Mouse (Mus musculus) forebrain, embryonic 12.5 days (tissue): ENCODE data around the gene Dcst1. TPM values are rescaled to one million over a fixed set of nuclear protein-coding genes. Genes with fewer than 3 reads are reported as not detected.
A peak's percentile ranks its signal among the peaks of the same experiment; 100 is the strongest.

Experiments used
- ATAC-seq: fragments of 200-750 bp; cut with Nextera tagmentation; 2 replicates; pipeline ENCODE4 v1.8.0; 2017; ENCODE audit warnings: moderate TSS enrichment; ENCODE audit not compliant: low FRiP score
- H3K27ac ChIP-seq: fragments of 300-500 bp; sonication (generic); 2 replicates; pipeline ENCODE4 v1.5.1; 2016; ENCODE audit warnings: mild to moderate bottlenecking
- H3K27me3 ChIP-seq: fragments of 300-500 bp; sonication (generic); 2 replicates; pipeline ENCODE4 v1.6.1; 2016; ENCODE audit warnings: mild to moderate bottlenecking
- H3K36me3 ChIP-seq: fragments of 300-500 bp; sonication (generic); replicated peaks from 2 replicates; pipeline ENCODE4 v1.6.1; 2016; ENCODE audit warnings: mild to moderate bottlenecking
- H3K4me1 ChIP-seq: fragments of 300-500 bp; sonication (generic); 2 replicates; pipeline ENCODE4 v1.6.1; 2016
- H3K4me2 ChIP-seq: fragments of 300-500 bp; sonication (generic); 2 replicates; pipeline ENCODE4 v1.6.1; 2016; ENCODE audit warnings: mild to moderate bottlenecking, moderate library complexity
- H3K4me3 ChIP-seq: fragments of 300-500 bp; sonication (generic); replicated peaks from 2 replicates; pipeline ENCODE4 v1.5.1; 2016; ENCODE audit warnings: mild to moderate bottlenecking
- H3K9ac ChIP-seq: fragments of 300-500 bp; sonication (generic); 2 replicates; pipeline ENCODE4 v1.6.1; 2016; ENCODE audit warnings: mild to moderate bottlenecking
- H3K9me3 ChIP-seq: fragments of 300-500 bp; sonication (generic); 2 replicates; pipeline ENCODE4 v1.6.1; 2016
- WGBS: fragments of 180-500 bp; shearing (Covaris S2); methylation state at CpG from one replicate; pipeline ENCODE4 v1.1.7; 2016; 5-methylcytosine and 5-hydroxymethylcytosine counted together
- polyA plus RNA-seq: library from polyadenylated mRNA; unstranded; fragments of >200 nt; fragmentation: Nextera tagmentation; extraction: Ambion mirVana; gene quantifications from 2 replicates; pipeline ENCODE4 v1.2.1, GENCODE M21; 2016

Gene Dcst1
- polyA plus RNA-seq, 1 experiment from 2014 or later, result 0.36 TPM

GRCm38 (mm10) chr3:89394006-89394893, 29.2 kb upstream of the Dcst1 start, which contains the start of gene Zbtb7b:
Zbtb7b (minus strand) TSS chr3:89394776.
- Histone ChIP-seq H3K27ac (peak within 1 kb of the TSS; percentile 74), H3K9me3 (no peaks in the 10 kb centered on the region), H3K36me3 (no peaks in the 10 kb centered on the region), H3K4me1 (peaks cover 63% of the 10 kb centered on the region), H3K4me3 (peak within 1 kb of the TSS; percentile 50), H3K27me3 (peaks cover 50% of the 10 kb centered on the region), H3K9ac (peak within 1 kb of the TSS; percentile 61), H3K4me2 (peak within 1 kb of the TSS; percentile 97)
- ATAC-seq, result peak; percentile 52
- WGBS, result under 1% methylated on average over 37 of the region's 42 CpGs

DNA sequence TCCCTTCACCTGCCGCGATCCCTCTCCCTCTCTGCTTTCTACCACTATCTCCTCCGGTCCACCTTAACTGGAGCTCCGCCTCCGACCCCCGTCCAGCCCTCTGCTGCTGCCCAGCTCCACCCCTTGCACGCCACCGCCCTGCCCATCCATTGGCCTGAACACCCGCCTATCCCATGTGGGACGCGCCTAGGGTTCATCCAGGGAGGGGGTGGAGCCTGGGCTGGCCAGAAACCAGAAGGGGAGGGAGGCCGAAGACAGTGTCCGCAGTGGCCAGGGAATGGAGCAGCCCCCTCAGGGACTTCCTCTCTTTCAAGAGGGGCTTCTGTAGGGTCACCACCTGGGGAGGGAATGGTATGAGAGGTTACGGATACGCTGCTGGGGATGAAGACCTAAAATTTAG, 28.6 kb upstream of the Dcst1 start:
- peak; percentile 95 for ATAC-seq
- WGBS, result under 1% methylated on average over 15 of the region's 15 CpGs
- peaks cover 63% of the 10 kb centered on the region for H3K4me1 ChIP-seq

GRCm38 (mm10) chr3:89392871-89393311, 27.8 kb upstream of the Dcst1 start:
- no peak overlapping the region for H3K27ac ChIP-seq
- H3K4me3 ChIP-seq, result peak overlapping the region; percentile 50
- H3K27me3 ChIP-seq, result peaks cover 50% of the 10 kb centered on the region
- peak overlapping the region; percentile 33; the same call in 1 of the 2 replicates for H3K9ac ChIP-seq
- H3K4me2 ChIP-seq, result peak overlapping the region; percentile 97
- ATAC-seq, result no peak
- WGBS, result 0% methylated on average over 13 of the region's 24 CpGs
- H3K9me3 ChIP-seq, result no peaks in the 10 kb centered on the region
- H3K4me1 ChIP-seq, result peaks cover 63% of the 10 kb centered on the region
- no peaks in the 10 kb centered on the region for H3K36me3 ChIP-seq

More for the DNA sequence above, 28.6 kb upstream of the Dcst1 start:
- Histone ChIP-seq H3K27ac (peak overlapping the region; percentile 74), H3K4me2 (peak overlapping the region; percentile 97), H3K9me3 (no peaks in the 10 kb centered on the region), H3K36me3 (no peaks in the 10 kb centered on the region), H3K4me3 (peak overlapping the region; percentile 50), H3K9ac (peak overlapping the region; percentile 61), H3K27me3 (peaks cover 50% of the 10 kb centered on the region)

DNA sequence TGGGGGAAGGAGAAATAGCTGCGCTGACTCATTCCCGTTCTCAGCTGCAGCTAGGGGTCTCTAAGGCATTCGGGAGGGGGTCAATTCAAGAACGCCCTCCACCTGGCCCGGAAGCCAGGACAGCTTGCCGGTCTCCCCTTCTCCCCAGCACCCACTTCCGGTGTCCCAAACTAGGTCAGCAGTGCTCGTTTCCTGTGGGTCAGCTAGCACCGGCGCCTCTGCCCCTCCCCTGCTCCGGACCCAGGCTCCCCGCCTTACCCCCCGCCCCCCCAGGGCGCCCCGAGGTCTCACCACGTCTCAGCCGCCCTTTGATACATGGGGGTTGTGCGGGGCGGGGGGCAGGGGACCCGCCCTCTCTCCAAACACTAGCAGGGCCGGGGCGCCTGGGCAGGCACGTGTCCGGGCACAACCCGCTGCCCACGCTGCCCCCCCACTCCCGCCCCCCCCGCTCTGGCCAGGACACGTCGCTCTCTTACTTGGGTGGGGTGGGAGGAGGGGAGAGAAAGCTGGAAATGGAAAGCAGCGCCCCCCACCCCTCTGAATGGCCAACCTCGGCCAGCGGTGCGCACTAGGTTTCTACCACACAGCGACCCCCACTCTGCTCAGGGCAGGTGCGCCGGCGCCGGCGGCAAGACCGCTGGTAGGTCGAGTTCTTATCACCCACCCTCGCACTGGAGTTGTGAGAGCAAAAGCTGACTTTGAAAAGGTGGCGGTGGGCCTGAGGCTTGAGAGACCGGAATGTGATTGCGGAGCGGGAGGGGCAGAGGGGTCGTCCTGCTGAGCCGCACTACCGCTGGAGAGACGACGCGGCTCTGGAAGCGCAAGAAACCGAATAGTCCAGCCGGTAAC, 26.8 kb upstream of the Dcst1 start:
- Histone ChIP-seq H3K36me3 (no peaks in the 10 kb centered on the region), H3K4me1 (peaks cover 64% of the 10 kb centered on the region), H3K27ac (no peak overlapping the region), H3K9ac (peak overlapping the region; percentile 61), H3K27me3 (peaks cover 50% of the 10 kb centered on the region), H3K4me2 (peak overlapping the region; percentile 97), H3K9me3 (no peaks in the 10 kb centered on the region), H3K4me3 (peak overlapping the region; percentile 50)
- under 1% methylated on average over 55 of the region's 56 CpGs for WGBS
- ATAC-seq, result no peak

DNA sequence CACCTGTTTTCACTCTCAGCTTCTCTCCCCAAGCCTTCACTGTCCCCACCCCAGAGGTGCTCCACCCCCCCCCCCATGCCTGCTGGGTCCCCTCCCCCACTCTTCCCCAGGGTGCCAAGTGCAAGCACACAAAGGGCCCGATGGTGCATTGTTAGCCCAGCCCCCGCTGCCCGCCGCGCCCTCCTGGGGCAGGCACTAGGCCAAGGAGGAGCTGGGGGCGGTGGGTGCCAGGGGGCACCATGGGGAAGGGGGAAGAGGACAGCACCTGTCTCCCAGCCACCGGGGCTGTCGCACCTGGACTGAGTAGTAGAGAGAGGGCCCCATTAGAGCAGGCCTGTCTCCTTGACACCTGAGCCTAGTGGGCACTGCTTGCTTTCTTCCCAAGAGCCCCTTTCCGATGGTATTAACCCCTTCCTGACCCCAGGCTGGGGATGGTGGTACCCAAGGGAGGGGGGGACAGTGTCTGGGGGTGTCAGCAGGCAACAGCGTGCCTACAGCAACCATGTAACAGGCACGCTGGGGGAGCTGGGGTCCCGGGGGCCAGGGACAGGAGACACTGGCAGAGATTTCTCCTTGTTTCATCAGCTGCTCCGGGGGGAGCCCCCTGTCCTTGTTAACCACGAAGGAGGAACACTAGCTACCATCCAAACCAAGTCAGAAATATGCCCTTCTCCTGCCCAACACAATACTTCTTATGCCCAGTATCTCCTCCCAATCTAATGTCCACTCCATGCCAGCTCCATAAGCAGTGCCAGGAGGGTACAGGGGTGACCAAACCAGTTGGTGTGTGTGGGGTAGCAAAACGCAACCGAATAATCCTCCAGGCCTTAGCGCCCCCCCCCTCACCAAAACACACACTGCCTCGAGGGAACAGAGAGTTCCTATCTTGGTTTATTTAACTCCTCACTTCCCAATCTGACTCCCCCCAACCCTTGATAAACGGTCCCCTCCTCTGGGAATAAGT, 25.9 kb upstream of the Dcst1 start:
- Histone ChIP-seq H3K4me3 (peak overlapping the region; percentile 50), H3K9ac (peak overlapping the region; percentile 61; the same call in 1 of the 2 replicates), H3K27me3 (peaks cover 47% of the 10 kb centered on the region), H3K4me2 (peak overlapping the region; percentile 97), H3K4me1 (peaks cover 57% of the 10 kb centered on the region), H3K36me3 (no peaks in the 10 kb centered on the region), H3K27ac (no peak overlapping the region), H3K9me3 (no peaks in the 10 kb centered on the region)
- no peak for ATAC-seq
- 9% methylated on average over 15 of the region's 19 CpGs for WGBS

DNA sequence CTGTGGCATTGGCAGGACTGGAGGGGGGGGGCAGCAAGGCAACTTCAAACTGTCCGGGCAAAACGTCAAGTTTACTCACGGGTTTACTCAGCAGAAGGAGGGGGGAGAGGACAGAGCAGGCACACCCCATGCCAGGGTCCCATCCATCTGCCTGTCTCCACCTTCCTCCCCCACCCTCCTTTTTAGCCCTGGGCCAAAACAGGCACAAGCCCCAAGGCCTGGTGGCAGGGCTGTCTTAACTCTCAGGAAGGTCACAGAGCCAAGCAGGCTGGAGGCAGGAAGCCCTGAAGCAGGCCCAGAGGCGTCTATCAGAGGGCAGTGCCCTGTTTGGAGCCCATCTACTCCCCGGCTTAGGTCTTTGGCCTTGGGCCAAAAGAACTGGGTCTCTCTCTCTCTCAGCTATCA, 25.1 kb upstream of the Dcst1 start:
- no peak for ATAC-seq
- no peaks in the 10 kb centered on the region for H3K9me3 ChIP-seq
- peaks cover 39% of the 10 kb centered on the region for H3K27me3 ChIP-seq
- no peak overlapping the region for H3K4me3 ChIP-seq
- 0 out of 2 replicates have a peak overlapping the region, but pooled peaks have one; percentile 12 for H3K9ac ChIP-seq
- 65% methylated on average over 5 of the region's 5 CpGs for WGBS
- H3K4me1 ChIP-seq, result peaks cover 50% of the 10 kb centered on the region
- no peaks in the 10 kb centered on the region for H3K36me3 ChIP-seq
- no peak overlapping the region for H3K27ac ChIP-seq
- H3K4me2 ChIP-seq, result no peak overlapping the region

- Histone ChIP-seq H3K36me3 (no peaks in the 10 kb centered on the region), H3K4me2 (no peak overlapping the region), H3K9ac (no peak overlapping the region), H3K27ac (no peak overlapping the region), H3K9me3 (no peaks in the 10 kb centered on the region), H3K4me3 (no peak overlapping the region), H3K4me1 (peaks cover 50% of the 10 kb centered on the region), H3K27me3 (peaks cover 34% of the 10 kb centered on the region)
- ATAC-seq, result no peak
- WGBS, result 70% methylated on average over 5 of the region's 6 CpGs
Measured at GRCm38 (mm10) chr3:89388901-89389740, 24.1 kb upstream of the Dcst1 start.

DNA sequence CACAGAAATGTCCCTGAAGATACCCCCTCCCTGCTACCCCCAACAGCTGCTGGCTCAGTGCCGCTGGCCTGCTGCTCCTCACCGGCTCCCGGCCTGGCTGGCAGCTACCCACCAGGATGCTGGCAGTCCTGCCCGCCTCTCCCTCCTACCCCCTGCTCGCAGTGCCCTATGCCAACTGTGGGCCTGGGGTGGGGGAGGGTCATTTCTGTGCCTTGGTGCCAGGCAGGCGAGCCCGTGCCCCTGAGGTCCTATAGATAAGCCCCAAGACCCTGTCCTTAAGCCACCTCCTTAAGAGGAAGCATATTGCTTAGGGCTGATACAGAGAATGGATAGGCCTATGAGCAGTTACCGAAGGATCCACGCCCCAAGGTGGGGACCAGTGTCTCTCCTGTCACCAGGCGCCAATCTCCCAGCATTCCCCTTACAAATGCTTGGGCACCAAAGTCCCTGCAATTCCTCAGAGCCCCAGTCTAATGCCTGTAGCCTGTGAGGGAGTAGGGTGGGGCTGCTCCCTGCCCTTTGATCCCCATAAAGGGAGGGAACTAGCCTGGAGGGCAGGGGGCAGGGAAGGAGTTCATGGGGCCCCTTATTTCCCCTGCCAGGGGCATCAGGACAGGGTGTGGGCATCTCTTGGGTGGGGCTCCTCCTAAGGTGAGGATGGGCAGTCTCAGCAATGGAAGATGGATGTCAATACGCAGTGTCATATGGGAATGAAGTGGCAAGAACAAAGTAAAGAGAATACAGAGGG, 23.3 kb upstream of the Dcst1 start:
- Histone ChIP-seq H3K27me3 (peaks cover 34% of the 10 kb centered on the region), H3K9me3 (no peaks in the 10 kb centered on the region), H3K9ac (no peak overlapping the region), H3K27ac (no peak overlapping the region), H3K4me1 (peaks cover 45% of the 10 kb centered on the region), H3K36me3 (no peaks in the 10 kb centered on the region), H3K4me2 (no peak overlapping the region), H3K4me3 (no peak overlapping the region)
- ATAC-seq, result no peak
- WGBS, result 73% methylated on average over 11 of the region's 11 CpGs

DNA sequence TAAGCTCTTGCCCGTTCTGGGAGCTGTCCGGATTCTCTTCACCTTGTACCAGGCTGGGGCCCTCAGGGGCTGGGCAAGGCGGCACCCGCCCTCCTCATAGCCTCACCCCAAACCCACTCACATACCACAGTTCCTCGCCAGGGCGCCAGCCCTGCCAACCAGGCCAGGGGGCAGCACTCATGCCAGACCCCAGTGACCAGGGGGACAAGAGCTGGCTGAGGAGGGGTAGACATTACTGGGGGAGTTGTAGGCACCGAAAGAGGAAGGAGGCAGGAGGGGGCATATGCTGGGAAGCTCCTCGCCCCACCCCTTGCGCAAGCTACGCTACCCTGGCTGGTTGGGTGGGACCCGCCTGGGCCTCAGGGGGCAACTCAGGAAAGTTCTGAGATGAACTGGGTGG, 22.6 kb upstream of the Dcst1 start:
- H3K27ac ChIP-seq, result no peak overlapping the region
- no peak for ATAC-seq
- peaks cover 29% of the 10 kb centered on the region for H3K27me3 ChIP-seq
- H3K9me3 ChIP-seq, result no peaks in the 10 kb centered on the region
- H3K4me3 ChIP-seq, result no peak overlapping the region
- H3K4me2 ChIP-seq, result no peak overlapping the region
- H3K9ac ChIP-seq, result no peak overlapping the region
- WGBS, result 71% methylated on average over 11 of the region's 11 CpGs
- no peaks in the 10 kb centered on the region for H3K36me3 ChIP-seq
- peaks cover 39% of the 10 kb centered on the region for H3K4me1 ChIP-seq
